Mouse (Mus musculus): Measurements from ENCODE around the gene B430306N03Rik.
"Not testable (repeated sequence)": the region's sequence is repeated elsewhere in the genome, so short reads cannot be mapped to it uniquely, and the experiment has no call there.

The B430306N03Rik gene

DNA sequence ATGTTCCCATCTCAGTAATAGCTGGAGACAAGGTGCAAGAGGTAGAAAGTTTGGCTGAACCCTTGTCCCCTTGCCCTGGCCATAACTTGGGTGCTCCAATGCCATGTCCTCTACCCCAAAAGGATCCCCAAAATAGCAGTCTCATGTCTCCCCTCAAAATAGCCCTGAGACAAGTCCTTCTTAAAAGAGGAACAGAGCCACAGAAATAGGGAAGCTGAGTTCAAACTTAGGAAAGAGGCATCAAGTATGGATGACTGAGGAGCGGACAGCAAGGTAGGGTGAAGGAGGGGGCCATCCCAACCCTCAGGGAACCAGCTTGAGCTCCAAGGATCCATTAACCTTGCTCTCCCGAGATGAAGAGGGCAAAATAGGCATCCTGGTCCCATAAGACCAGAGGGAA lies 31.3 kb downstream of the B430306N03Rik start:
- in situ Hi-C loops (cut with MboI; ENCODE audit: low pct_unique_long_range_greater_than_20kb in 1 of 2, low sequenced_read_pairs in 2 of 2, unreplicated experiment in 1 of 2): loop anchor here in 1 of 2 experiments (10.0 kb wide), 1 partner anchor 232 kb away; no protein-coding TSS in a partner anchor

- in situ Hi-C loops (cut with MboI; ENCODE audit: low pct_unique_long_range_greater_than_20kb in 1 of 2, low sequenced_read_pairs in 2 of 2, unreplicated experiment in 1 of 2): no loop called here
Observed at GRCm38 (mm10) chr17:48350681-48351193, 34.8 kb downstream of the B430306N03Rik start.

DNA sequence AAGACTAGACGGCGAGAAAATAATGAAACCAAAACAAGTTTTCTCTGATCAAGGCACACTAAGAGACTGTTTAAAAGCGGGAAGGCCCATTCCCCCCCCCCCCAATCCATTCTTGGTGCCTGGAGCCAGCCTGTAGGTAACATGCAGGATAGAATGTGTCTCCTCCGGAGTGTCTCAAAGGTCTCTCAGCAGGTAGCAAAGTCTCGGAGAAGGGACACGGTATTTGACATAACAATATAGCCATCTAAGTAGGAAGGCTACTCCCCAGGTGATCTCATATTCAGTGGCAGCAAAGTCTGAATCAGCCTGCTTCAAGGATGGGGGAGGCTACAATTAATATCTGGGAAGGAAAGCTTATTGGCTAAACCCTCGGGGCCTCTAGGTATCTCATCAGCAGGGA lies 37.0 kb downstream of the B430306N03Rik start:
- in situ Hi-C loops (cut with MboI; ENCODE audit: low pct_unique_long_range_greater_than_20kb in 1 of 2, low sequenced_read_pairs in 2 of 2, unreplicated experiment in 1 of 2): not testable (repeated sequence)

DNA sequence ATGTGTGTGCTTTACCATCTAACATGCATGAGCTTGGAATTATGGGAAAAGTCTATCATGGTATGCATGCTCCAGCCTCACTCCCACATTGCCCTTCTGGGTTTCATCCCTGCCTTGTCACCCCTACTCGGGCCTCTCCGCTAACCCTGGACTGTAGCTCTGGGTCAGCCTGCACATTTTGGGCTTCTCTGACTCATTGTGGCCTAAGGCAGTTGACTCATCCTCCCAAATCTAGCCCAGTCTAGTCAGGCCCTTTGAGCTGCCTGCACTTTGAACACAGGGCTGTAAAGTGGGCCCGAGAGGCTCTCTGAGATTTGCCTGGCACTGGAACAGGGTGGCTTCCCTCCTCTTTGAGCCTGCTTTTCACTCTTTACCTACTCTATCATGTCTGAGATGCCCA lies 39.9 kb downstream of the B430306N03Rik start:
- in situ Hi-C loops (cut with MboI; ENCODE audit: low pct_unique_long_range_greater_than_20kb in 1 of 2, low sequenced_read_pairs in 2 of 2, unreplicated experiment in 1 of 2): no loop called here

DNA sequence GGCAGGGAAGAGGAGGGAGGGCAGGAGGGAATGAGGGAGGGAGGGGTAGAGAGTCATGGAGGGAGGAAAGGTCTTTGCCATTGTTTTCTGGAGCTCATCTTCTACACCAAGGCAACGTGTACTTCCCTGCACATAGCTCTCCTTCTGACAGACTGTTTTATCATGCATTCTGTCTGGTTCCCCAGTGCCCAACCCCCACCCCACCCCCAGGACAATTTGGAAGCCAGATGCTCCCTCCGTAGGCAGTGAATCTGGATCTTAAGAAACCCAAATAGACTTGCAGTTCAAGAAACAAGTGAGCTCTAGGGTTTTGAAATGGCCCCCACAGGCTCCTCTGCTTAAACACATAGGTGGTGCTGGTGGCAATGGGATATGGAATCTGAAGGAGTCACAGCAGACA lies 42.0 kb downstream of the B430306N03Rik start:
- in situ Hi-C loops (cut with MboI; ENCODE audit: low pct_unique_long_range_greater_than_20kb in 1 of 2, low sequenced_read_pairs in 2 of 2, unreplicated experiment in 1 of 2): no loop called here

- in situ Hi-C loops (cut with MboI; ENCODE audit: low pct_unique_long_range_greater_than_20kb in 1 of 2, low sequenced_read_pairs in 2 of 2, unreplicated experiment in 1 of 2): no loop called here
Observed at GRCm38 (mm10) chr17:48359616-48360015, 43.7 kb downstream of the B430306N03Rik start, which contains the start of gene Treml1. TSS of gene Treml1 (plus strand) at chr17:48359916.

DNA sequence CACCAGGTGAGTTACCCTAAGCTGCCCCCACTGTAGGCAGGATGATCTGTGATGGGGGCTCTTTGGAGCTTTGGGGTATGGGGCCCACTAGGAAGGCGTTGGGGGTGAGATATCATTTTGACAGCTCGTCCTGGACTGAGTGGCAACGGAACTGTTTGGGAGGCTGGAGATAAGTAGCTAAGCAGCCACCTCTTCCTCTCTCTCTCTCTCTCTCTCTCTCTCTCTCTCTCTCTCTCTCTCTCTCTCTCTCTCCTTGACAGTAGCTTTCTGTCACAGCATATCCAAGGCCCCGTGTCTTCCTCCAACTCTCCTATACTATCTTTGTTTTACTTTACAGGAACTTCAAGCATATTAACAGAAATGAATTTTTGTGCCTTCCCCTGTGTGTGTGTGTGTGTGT lies 44.5 kb downstream of the B430306N03Rik start:
- in situ Hi-C loops (cut with MboI; ENCODE audit: low pct_unique_long_range_greater_than_20kb in 1 of 2, low sequenced_read_pairs in 2 of 2, unreplicated experiment in 1 of 2): no loop called here

- in situ Hi-C loops (cut with MboI; ENCODE audit: low pct_unique_long_range_greater_than_20kb in 1 of 2, low sequenced_read_pairs in 2 of 2, unreplicated experiment in 1 of 2): no loop called here
Observed at GRCm38 (mm10) chr17:48362346-48362745, 46.4 kb downstream of the B430306N03Rik start.

- in situ Hi-C loops (cut with MboI; ENCODE audit: low pct_unique_long_range_greater_than_20kb in 1 of 2, low sequenced_read_pairs in 2 of 2, unreplicated experiment in 1 of 2): no loop called here
Observed at GRCm38 (mm10) chr17:48362966-48363365, 47.0 kb downstream of the B430306N03Rik start.

DNA sequence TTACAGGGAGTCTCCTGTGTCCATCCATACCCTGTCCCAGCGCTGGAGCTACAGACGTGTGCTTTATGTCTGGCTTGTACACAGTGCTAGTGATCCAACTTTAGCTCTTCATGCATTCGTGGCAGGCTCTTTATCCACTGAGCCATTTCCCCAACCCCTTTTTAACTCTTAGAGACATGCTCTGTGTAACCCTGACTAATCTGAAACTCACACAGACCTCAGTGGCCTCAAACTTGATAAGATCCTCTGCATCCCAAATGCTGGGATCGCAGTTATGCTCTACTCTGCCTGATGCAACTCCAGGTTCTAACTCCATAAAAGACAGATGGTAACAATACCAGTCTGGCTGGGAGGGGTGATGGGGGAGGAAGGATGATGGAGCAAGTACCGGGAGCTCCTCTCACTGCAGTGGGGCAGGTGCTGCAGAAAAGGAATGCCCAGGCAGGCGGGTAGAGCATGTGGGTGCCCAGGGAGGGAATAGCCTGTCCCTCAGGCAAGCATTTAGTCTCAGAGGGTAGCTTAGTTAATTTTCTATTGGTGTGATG lies 47.6 kb downstream of the B430306N03Rik start:
- in situ Hi-C loops (cut with MboI; ENCODE audit: low pct_unique_long_range_greater_than_20kb in 1 of 2, low sequenced_read_pairs in 2 of 2, unreplicated experiment in 1 of 2): no loop called here

DNA sequence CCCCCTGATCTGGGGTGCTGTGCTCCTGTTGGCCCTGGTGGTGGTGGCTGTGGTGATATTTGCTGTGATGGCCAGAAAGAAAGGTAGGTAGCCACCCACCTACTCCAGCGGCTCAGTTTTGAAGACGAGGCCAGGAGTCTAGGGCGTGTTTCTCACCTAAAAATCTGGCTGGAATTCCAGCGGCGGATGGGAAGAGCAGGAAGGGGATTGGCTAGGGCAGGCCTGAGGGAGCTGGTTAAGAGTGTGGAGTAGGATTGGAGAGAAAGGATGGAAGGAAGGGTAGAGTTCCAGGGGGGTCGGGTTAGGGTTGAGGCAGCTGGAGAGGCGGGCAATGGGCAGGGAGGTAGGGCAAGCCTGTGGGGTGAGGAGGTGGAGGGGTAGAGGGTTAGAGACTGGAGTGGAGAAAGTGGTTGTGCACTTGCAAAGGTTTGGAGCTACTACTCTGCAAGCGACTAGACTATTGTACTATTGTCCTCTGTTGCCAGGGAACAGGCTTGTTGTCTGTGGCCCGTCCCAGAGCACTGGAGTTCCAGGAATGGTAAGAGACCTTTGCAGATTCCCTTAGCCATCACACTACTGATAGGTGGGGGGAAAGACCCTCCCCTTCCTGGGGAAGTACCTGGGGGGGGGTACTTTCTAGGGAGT lies 49.7 kb downstream of the B430306N03Rik start:
- in situ Hi-C loops (cut with MboI; ENCODE audit: low pct_unique_long_range_greater_than_20kb in 1 of 2, low sequenced_read_pairs in 2 of 2, unreplicated experiment in 1 of 2): no loop called here

DNA sequence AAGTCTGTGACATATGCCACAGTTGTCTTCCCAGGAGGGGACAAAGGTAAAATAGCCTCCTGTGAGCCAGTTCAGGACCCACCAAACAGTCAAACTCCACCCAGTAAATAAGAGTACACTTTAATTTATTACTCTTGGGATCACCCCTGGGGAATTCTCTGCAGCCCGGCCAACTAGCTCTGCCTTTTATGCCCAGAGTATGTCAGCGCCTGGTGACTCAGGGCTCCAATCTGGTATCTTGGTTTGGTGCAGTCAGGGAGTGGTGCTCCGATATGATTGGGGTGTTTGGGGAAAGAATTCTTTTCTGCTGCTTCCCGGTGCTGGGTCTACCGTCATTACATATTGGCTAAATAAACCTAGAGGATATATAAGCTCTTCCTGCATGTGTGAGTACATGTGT lies 50.9 kb downstream of the B430306N03Rik start:
- in situ Hi-C loops (cut with MboI; ENCODE audit: low pct_unique_long_range_greater_than_20kb in 1 of 2, low sequenced_read_pairs in 2 of 2, unreplicated experiment in 1 of 2): no loop called here

DNA sequence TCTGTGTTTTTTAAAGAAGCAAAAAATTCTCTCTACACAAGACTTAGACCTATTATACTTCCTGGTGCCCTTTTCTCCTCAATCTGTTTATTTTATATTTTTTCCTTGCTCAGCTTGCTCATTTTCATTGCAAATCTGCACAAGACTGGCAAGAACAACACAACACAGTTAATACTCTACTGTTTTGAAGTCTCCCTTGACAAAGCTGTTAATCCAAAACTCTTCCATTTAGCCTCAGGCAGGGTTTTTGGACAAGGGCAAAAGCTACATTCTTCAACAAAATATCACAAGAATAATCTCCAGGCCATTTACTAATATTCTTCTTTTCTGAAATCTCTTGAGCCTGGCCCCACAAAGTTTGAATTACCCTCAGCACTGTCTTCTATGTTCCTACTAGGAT lies 55.7 kb downstream of the B430306N03Rik start:
- in situ Hi-C loops (cut with MboI; ENCODE audit: low pct_unique_long_range_greater_than_20kb in 1 of 2, low sequenced_read_pairs in 2 of 2, unreplicated experiment in 1 of 2): no loop called here

GRCm38 (mm10) chr17:48372987-48373386 lies 57.0 kb downstream of the B430306N03Rik start:
- in situ Hi-C loops (cut with MboI; ENCODE audit: low pct_unique_long_range_greater_than_20kb in 1 of 2, low sequenced_read_pairs in 2 of 2, unreplicated experiment in 1 of 2): no loop called here

DNA sequence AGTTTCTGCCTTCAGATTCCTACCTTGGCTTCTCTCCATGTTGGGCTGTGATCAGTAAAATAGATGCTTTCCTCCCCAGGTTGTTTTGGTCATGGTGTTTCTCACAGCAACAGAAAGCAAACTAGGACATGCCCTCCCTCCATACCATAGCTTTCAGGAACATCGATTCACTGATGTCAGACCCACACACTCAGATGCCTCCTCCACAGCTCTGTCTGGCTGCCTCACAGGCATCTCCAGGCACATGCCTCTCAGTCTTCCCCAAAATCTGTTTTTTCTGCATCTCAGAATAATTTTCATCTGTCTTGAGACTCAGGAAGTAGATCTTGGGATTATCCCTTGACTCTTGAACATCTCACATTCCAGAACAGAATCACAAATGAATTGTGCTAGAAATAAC lies 60.2 kb downstream of the B430306N03Rik start:
- in situ Hi-C loops (cut with MboI; ENCODE audit: low pct_unique_long_range_greater_than_20kb in 1 of 2, low sequenced_read_pairs in 2 of 2, unreplicated experiment in 1 of 2): no loop called here
